Mouse (Mus musculus) heart, adult 18-20 months (tissue): ENCODE data around the gene Plcb4. TPM values are rescaled to one million over a fixed set of nuclear protein-coding genes. Genes with fewer than 3 reads are reported as not detected.
"Not testable (repeated sequence)": the region's sequence is repeated elsewhere in the genome, so short reads cannot be mapped to it uniquely, and the experiment has no call there.

Experiments used
- DNase-seq, 2 experiments: peaks; one replicate each; pipeline ENCODE4 v3.0.0; 2021 to 2022; ENCODE audit warnings: mixed read lengths in 1 of 2
- total RNA-seq, 2 experiments: library from RNA; stranded (reverse); gene quantifications; 2 replicates each; pipeline ENCODE4 v1.2.3; 2021

Gene Plcb4
- total RNA-seq, 2 experiments from 2014 or later = 49.1 to 58.5 TPM

DNA sequence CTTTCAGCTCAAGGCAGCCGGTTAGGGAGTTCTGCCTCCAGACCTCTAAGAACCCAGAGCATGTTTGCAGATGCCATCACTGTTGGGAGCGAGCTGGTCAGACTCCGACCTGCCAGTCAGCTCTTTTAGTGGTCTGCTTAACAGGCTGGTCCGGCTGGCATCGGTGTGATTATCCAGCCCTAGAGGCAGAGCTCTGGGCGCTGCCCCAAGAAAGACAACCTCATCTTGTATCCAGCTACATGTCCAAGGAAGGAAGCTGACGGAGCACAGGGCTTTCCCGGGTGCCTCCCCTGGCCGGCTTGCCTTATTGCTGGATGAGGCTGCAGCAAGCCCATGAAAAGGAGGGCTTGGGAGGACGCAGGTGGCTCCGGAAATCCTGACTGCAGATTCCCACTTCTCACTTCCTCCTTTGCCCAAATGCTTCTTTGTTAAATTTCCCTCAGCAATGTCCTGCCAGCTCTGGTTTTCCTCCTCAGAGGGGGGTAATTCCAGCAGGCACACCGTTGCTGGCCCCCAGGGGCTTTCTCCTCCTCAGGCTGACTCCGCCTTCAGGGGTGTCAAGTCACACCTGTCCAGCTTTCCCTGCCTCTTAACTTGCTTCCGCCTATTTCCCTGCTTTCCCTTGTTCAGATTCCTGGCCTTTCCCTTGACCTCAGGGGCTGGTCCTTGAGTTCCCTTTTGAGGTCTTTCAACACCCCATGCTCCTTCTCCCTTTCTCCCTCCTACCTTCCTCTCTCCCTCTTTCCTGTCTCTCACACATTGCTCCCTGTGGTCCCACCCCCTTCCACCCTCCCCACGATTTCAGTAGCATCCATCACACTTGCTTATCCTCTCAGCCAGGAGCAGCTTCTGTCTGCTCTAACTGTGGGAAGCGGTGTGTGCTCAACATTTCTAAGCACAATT is 58.7 kb downstream of the Plcb4 start:
- peak; percentile 76 to 86 for DNase-seq

DNA sequence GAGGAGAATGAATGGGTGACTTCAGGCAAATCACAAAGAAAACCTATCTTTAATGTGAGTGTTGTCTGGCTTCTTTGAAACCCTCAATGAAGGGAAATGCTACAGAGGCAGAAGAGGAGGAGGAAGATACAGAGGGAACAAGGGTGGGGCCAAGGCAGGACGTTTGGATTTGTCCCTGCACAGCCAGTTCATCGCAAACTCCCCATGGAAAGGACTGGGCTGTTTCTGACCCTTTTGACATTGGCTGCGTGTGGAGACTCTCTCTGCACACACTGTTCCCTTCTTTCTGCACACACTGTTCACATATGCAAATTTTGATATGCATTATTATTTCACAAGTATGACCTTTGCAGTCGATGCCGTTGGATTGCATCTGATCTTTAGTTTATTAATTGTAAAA is 63.3 kb downstream of the Plcb4 start:
- no peak for DNase-seq

DNA sequence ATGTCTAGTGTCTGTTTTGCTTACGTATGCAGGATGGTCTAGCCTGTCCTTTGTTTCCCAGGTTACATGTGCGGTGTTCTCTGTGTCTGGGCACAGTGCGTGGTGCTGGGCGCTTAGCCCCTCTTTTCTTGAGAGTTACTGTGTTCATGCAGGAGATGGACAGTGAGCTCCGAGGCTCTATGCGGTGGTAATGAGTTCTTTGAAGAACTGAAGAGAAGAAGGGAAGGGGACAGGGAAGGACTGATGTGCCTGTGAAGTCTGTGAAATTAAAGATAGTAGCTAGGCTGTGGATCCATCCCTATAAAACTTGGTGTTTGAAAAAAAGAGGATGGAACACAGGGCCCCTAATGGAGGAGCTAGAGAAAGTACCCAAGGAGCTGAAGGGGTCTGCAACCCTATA is 64.6 kb downstream of the Plcb4 start:
- DNase-seq = no peak

DNA sequence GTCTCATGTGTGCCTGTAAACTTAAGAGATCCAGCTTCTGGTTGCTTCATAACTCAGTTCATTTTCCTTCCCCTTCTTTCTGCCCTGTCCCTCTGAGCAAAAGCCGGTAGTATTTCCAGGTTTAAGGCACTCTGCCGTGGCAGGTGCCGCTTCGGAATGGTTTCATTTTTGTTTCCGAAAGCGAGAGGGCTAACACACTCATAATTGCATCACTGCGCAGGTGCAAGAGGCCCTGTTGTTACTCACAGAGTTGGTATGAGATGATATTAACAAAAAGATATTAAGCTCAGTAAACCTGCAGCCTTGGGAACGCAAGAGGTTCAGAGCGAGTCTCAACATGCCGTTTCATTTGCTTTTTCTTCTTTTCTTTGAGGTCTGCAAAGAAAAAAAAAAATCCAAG is 65.7 kb downstream of the Plcb4 start:
- no peak for DNase-seq

DNA sequence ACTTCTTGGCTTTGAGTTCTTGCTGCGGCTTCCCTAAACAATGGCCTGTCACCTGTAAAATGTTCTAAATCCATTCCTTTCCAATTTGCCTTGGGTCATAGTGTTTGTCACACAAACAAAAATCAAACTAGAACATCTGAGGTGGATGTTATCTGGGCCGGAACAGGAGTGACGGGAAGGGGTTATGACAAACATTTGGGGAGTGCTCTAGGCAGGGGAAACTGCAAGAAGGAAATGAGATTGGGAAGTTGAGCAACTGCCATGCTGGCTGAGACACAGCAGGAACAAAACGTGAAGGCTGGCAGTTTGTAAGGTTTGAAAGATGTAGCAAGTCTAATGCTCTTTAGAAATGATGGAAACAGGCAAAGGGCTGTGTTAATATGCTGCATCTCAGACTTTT is 66.6 kb downstream of the Plcb4 start:
- peak; percentile 49 to 80 for DNase-seq

DNA sequence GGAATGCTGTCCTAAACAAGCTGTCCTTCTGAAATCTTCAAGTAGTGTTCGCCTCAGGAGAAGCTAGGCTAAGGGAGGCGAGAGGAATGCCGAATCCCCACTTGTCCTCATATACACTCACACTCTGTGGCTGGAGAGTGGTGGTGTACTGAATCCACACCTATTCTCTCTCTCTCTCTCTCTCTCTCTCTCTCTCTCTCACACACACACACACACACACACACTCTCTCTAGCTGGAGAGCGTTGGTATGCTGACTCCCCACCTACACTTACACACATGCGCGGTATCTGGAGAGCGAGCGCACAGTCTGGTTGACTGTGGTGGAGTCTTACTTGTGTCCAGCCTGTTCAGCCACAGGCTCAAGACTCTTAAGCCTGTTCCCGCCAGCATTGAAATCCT is 68.3 kb downstream of the Plcb4 start:
- DNase-seq = no peak

DNA sequence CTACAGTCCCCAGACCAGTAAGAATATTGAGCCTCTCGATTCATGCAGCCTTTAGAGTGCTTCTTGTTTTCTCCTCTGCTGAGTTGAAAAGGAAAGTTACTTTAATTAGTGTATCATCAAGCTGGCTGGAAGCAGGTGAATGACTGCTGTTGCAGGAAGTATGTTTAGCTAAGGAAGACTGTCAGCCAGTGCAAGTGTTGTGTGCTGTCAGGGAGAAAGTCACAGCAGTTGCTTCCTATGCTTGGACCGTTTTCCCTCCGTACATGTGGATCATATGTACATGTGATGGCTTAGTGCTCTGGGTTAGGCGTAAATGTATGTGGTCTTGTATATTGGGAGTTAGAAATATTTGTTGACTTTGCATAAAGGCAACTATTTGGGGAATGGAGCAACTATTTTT is 69.1 kb downstream of the Plcb4 start:
- DNase-seq = no peak

DNA sequence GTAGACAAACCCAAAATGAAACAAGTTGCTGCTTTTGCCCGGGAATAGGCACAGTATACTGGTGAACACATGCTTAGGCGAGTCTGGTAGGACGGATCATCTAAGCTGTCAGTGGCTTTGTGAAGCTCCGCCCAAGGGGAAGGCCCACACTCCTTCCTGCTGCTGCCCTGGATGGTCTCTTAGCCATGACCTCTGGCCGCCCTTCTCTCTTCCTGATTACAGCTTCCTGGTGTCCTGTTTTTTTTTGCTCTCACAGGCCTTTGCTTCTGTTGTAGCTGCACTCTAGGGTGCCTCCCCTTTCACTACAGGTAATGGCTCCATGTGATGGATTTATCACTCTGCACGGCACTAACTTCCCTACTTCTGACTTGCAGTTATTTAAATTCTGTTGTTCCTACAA is 72.8 kb downstream of the Plcb4 start:
- DNase-seq = peak; percentile 63 to 87

DNA sequence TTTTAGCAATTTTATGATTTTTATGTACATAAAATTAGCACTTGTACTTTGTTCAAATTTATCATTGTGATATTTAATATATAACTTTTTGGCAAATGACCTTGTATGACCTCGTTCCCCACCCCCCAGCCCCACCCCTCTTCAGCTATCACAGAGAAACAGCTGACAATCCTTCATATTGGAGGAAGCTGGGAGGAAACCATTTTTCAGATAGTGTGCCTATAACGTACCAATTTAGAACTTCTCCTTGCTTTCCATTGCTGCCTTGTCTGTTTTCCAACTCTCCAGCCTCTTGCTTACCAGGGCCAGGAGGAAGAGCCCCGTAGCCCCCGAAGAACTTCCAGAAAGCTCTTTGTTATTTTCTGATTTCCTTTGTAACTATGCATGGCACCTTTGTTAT is 73.8 kb downstream of the Plcb4 start:
- DNase-seq = no peak

DNA sequence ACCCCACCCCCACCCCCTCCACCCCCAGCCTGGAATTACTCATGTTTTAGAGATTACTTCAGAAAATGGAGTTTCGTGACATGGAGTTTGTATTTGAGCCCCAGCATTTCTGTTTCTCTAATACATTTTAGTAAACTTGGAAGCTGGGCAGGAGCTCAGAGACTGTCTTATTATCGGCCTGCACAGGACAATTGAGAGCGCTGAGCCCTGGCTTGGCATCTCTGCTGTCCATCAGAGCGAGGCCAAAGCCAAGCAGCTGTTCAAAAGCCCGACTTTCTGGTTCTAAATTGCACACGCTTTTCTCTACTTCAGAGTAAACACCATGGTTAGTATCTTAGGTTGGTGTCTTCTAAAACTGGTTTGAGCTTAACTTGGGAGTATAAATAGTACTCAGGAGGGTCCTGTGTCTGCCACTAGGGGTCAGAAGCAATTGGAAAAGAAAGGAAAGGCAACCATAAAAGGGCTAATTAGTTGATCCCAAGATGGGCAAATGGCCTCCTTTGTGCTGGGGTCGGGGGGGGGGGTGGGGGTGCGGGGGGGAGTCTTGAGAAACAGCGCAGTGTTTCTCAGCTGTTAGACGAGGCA is 75.2 kb downstream of the Plcb4 start:
- no peak for DNase-seq

DNA sequence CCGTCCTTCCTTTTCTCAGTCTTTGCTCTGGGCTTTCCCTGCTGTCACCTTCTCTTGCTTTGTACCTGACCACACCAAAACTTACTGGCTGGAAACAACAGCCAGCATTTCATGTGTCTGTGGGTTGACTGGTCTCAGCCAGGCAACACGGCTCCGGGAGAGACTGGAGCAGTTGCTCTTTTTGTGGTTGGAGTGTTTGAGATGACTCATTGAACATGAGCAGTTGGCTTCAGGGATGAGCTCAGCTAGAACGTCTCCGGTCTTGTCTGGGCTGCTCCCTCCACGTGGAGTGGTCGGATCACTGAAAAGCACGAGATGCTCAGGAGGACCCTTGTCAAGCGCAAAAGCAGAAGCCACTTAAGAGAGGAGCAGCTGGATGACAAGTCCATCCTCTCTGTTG is 78.7 kb downstream of the Plcb4 start:
- no peak for DNase-seq

DNA sequence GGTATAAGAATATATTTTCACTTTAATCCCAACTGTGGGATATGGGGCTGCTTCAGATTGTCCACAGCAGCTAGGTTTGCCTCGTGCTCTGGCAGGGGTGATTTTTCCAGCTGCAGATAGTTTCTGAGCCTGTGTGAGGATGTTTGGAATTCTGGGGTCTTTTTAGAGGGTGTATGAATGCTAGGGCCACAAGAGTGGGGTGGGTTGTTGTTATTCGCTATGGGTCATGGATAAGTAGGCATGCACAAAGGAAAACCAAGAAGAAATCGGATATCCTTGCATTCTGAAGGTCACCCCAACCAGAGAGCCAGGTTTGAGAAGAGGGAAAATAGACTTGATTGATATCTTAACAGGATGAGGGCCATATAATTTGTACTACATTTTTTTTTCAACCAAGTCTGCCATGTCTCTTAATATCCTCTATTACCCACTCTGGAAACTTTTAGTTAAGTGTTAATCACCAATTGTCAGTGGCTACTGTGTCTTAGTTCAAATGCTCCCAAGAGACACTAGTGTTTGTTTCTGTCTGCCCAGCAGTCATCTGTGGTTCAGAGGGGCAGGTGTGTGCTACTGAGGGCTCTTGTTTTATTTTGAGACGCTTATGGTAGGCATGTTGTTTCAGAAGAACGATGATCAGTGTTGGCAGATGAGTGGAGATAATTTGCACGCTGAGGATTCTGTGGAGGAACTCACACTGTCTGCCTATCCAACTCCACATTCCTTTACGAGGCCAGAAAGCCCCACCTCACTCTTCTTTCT is 79.4 kb downstream of the Plcb4 start:
- DNase-seq = not testable (repeated sequence)

DNA sequence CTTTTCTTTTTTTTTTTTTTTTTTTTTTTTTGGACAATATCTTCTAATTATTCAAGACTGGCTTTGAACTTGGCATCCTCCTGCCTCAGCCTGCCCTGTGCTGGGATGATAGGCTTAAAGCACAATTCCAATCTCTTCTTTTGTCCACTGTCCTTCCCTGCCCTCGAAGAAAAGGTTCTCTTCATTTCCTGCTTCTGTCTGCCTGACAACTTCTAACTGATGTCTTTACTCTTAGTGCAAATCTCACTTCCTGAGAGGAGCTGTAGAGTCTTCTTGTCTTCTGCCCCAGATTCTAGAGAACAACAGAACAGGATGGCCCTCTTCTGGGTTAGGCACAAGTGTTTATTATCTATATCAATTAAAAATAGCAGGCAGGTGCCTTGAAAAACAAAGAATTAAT is 80.1 kb downstream of the Plcb4 start:
- no peak for DNase-seq

DNA sequence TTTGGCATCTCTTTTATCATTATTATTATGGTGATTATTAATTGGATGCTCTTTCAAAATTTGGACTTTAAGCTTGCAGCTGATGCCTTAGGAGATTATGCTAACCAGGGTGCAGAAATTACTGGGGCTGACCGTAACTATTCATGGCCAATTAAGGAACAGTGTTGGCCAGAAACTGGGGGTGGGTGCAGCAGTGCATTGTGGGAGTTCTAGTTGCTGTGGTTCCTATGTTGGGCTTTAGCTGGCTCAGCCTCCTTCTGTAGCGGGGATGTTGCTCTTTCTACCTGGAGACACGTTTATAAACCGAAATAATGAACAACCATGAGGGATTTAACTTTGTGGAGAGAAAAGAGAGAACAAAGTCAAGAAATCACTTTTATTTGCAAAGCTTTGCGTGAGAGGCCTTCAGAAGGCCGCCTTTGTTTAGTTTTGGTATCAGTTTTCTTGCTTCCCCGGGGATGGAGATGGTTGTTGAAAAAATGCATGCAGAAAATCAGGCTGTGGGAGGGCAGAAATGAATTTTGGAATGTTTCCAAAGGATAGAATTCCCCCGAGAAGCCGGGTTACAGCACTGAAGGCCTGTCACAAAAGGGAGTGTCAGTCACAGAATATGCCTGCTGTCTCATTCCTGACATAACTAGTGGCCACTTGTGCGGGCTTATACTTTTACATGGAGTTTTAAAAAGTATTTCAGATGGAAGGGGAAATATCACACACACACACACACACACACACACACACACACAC is 84.3 kb downstream of the Plcb4 start:
- peak; percentile 53 to 54 for DNase-seq

DNA sequence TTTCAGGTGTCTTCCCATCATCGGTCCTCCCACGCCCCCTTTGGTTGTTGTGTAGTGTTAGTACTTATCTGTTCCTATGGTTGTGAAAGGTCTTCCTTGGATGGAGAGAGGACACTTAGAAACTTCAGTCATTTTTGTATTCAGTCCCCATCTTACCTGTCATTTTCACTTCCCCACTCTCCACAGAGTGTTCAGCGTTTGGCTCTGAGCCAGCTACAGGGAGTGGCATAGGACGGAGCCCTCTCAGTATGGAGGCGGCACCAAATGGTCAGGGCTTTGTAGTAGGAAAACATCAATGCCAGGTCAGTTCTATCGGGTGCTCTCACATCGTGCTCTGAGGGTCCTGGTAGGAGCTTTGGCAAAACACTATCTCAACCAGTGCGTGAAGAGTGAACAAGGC is 85.9 kb downstream of the Plcb4 start:
- DNase-seq = no peak

DNA sequence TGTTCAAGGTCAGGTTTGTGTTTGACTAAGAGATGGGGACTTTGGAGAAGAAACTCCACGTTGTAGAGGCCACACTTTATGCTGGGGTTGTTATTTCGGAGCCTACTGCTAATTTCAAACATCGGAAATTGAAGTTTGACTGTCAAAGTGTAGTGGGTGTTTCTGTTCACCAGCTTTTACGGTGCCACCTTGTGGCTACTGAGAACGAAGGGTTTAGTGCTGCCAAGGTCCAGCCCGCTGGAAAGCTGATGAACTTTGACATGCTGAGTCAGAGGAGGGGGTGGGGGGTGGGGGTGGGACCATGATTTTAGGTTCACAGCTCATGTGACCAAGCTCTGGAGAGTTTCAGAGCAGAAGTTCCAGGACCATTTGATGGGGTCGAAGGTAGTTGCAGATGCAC is 86.3 kb downstream of the Plcb4 start:
- no peak for DNase-seq

DNA sequence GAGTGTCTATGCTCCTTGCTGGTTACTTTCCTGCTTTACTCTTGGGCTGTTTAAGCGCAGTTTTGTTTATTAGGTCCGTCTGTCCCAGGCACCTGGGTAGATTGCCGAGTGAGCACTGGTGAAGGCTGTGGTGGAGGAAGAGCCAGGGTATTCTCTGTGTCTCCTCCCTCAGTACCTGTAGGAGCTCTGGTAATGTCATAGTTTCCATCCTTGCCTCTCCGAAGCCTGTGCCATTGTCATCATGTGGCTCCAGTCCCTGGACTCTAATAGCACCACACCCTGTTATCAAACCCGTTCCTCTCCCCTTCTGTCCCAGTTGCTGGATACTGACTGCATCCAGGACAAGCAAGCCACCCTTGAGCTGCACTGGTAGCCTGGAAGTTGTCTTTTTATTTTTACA is 89.6 kb downstream of the Plcb4 start:
- no peak for DNase-seq

DNA sequence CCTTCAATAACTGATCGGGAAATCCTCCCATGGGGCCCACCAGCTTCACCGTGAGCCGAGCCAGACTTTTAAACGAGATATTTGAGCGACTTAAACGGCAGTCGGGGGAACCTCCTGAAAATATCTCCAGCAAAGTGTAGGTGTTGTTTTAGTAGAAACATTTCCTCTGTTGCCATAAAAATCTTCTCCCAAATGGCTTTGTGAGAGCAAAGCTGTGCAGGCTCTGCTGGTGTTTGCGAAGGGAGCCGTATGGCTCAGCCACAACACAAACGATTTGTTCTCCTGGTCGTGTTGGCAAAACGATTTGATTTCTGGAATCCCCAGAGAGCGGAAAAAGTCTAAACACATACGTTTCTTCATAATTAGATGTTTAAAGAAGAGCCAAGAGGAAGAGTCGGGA is 90.8 kb downstream of the Plcb4 start:
- no peak for DNase-seq

DNA sequence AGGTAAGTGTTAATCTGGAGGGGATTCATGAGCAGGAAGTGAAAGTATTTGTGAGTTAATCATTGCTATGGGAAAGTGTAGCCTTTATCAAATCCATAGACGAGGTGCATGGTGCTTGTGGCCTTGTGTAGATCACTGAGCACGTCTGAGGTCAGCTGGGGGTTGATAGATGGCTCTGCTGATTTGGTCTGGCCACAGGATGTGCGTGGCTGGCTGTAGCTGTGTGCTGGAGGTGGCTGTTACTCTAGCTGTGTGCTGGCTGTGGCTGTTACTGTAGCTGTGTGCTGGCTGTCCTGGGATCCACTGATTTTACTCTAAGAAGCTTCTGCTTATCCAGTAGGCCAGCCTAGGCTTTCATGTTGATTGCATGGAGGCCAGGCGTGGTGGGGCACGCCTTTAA is 91.9 kb downstream of the Plcb4 start:
- no peak for DNase-seq

DNA sequence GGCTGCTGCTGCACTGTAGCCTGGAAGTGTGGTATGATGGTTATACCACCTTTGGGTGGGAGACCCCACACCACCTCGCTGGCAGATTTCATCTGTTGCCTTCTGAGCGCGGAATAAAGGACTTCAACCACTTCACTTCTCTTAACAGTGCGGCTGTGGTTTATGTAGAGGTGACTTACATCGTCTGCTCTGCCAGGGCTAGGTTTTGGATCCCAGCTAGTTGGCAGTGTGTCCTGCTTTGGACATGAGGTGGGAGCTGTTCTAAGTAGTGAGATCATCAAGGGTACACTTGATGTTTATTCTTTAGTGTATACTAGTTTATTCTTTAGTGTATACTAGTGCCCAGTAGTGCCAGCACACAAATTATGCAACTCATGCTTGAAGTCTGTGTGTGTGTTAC is 97.0 kb downstream of the Plcb4 start:
- DNase-seq = no peak

DNA sequence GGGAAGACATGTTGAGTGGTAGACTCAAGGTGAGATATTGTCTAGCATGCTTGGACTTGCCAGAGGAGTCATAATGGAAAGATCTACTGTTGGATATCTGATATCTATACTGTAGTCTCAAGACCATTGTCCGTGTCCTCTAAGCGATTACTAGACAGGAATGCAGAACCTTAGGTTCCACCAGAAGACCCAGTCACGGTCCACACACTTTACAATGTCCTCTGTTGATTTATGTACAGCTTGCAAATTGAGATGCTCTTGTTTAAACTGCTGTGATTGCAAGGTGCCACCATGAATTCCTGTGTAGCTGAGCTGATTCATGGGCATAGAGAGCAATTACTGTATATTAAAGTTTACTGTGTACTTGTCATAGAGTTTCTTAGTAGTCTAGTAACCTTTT is 98.7 kb downstream of the Plcb4 start:
- DNase-seq = no peak

DNA sequence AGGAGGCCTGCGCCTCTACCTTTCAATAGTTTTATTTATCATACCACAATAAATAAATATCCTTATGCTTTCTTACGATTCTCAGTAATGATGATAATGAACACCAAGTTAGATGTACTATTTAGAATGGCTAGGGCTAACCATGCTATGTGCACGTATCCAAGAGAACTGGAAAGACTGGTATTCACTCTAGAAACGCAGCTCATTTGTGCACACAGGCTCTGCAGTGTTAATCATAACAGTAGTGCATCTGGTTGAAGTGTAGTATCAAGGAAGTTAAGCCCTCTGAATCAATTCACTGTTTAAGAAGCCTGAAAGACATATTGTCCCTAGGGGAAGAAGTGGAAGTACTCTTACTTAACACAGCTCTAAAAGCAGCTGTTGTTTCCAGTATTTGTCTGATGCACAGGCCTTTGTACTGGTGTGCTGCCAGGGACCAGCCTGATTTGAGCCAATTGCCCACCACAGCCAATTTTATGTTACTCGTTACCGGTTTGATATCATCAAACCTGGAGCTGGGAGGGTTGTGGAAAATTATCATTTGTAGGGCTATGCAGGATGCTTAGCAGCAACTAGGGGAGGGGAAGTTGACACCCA is 100.8 kb downstream of the Plcb4 start:
- DNase-seq = peak; percentile 45 to 80
